Mouse (Mus musculus) midbrain, postnatal 0 days (tissue): Measurements from ENCODE around the gene Whrn. TPM values are rescaled to one million over a fixed set of nuclear protein-coding genes. Genes with fewer than 3 reads are reported as not detected.
A peak's percentile ranks its signal among the peaks of the same experiment; 100 is the strongest.

Experiments used
- ATAC-seq: fragments of 200-750 bp; cut with Nextera tagmentation; 2 replicates; pipeline ENCODE4 v1.8.0; 2017; ENCODE audit warnings: moderate number of reproducible peaks, mild to moderate bottlenecking, moderate TSS enrichment, moderate library complexity; ENCODE audit not compliant: low FRiP score
- DNase-seq: peaks from one replicate; pipeline ENCODE4 v3.0.0-alpha.2; 2015; ENCODE audit warnings: low spot score
- H3K27ac ChIP-seq: fragments of 300-500 bp; sonication (generic); 2 replicates; pipeline ENCODE4 v1.5.1; 2014; ENCODE audit warnings: low read depth, mild to moderate bottlenecking, low read length, mixed read lengths
- H3K27me3 ChIP-seq: fragments of 300-500 bp; sonication (generic); 2 replicates; pipeline ENCODE4 v1.6.1; 2014; ENCODE audit warnings: low read length, control low read depth, mixed read lengths; ENCODE audit not compliant: insufficient read depth
- H3K36me3 ChIP-seq: fragments of 300-500 bp; sonication (generic); 2 replicates; pipeline ENCODE4 v1.6.1; 2014; ENCODE audit warnings: low read length, control low read depth, mixed read lengths; ENCODE audit not compliant: insufficient read depth
- H3K4me1 ChIP-seq: fragments of 300-500 bp; sonication (generic); 2 replicates; pipeline ENCODE4 v1.6.1; 2014; ENCODE audit warnings: mild to moderate bottlenecking, control low read depth, antibody characterized with exemption, low read length, mixed read lengths; ENCODE audit not compliant: insufficient read depth
- H3K4me2 ChIP-seq: fragments of 300-500 bp; sonication (generic); 2 replicates; pipeline ENCODE4 v1.6.1; 2014; ENCODE audit warnings: low read depth, mild to moderate bottlenecking, low read length, mixed read lengths; ENCODE audit not compliant: poor library complexity, severe bottlenecking
- H3K4me3 ChIP-seq: fragments of 300-500 bp; sonication (generic); 2 replicates; pipeline ENCODE4 v1.5.1; 2014; ENCODE audit warnings: low read depth, mild to moderate bottlenecking, low read length, moderate library complexity
- H3K9ac ChIP-seq: fragments of 300-500 bp; sonication (generic); replicated peaks from 2 replicates; pipeline ENCODE4 v1.6.1; 2014; ENCODE audit warnings: mild to moderate bottlenecking, low read length, moderate library complexity, mixed read lengths; ENCODE audit not compliant: poor library complexity, severe bottlenecking
- H3K9me3 ChIP-seq: fragments of 300-500 bp; sonication (generic); 2 replicates; pipeline ENCODE4 v1.6.1; 2016; ENCODE audit warnings: low read length, control low read depth
- CTCF ChIP-seq: IDR thresholded peaks from 2 replicates; pipeline ENCODE4 v1.5.1; 2016; ENCODE audit warnings: antibody characterized with exemption, mild to moderate bottlenecking
- WGBS: fragments of 180-500 bp; shearing (Covaris S2); extraction: QIAGEN DNeasy Blood & Tissue Kit; methylation state at CpG from one replicate; pipeline ENCODE4 v1.1.7; 2014; 5-methylcytosine and 5-hydroxymethylcytosine counted together
- polyA plus RNA-seq: library from polyadenylated mRNA; unstranded; fragments of >200 nt; fragmentation: Nextera tagmentation; extraction: Ambion mirVana; gene quantifications from 2 replicates; pipeline ENCODE4 v1.2.1, GENCODE M21; 2015
- total RNA-seq: library from RNA; depleted of rRNA; stranded (reverse); fragments of >200 nt; gene quantifications from 2 replicates; pipeline ENCODE4 v1.2.3, GENCODE M21; 2014; rRNA removed

Whrn gene
- total and polyA plus RNA-seq, 2 experiments from 2014 or later, result 3.5 to 14.5 TPM

- 71% methylated on average over 1 of the region's 1 CpGs for WGBS
- Histone ChIP-seq H3K27ac (no peak overlapping the region), H3K9me3 (no peaks in the 10 kb centered on the region), H3K4me2 (no peak overlapping the region), H3K36me3 (peaks cover 8% of the 10 kb centered on the region; the same call in 1 of the 2 replicates), H3K9ac (no peak overlapping the region), H3K4me1 (no peaks in the 10 kb centered on the region), H3K4me3 (no peak overlapping the region), H3K27me3 (no peaks in the 10 kb centered on the region)
- ATAC-seq, result peak; percentile 44; the same call in 1 of the 2 replicates
- peak; percentile 67 for DNase-seq
- no peak for TF ChIP-seq CTCF
Measured at GRCm38 (mm10) chr4:63375367-63375766, 120.4 kb downstream of the Whrn start.

- WGBS, result 92% methylated on average over 12 of the region's 12 CpGs
- ATAC-seq (no peak), DNase-seq (no peak)
- no peaks in the 10 kb centered on the region; the same call in 1 of the 2 replicates for H3K36me3 ChIP-seq
- H3K27me3 ChIP-seq, result no peaks in the 10 kb centered on the region
- TF ChIP-seq CTCF, result no peak
- no peak overlapping the region for H3K4me2 ChIP-seq
- no peaks in the 10 kb centered on the region for H3K4me1 ChIP-seq
- H3K27ac ChIP-seq, result no peak overlapping the region
- no peaks in the 10 kb centered on the region for H3K9me3 ChIP-seq
- H3K9ac ChIP-seq, result no peak overlapping the region
- H3K4me3 ChIP-seq, result no peak overlapping the region
Measured at GRCm38 (mm10) chr4:63374331-63374730, 121.5 kb downstream of the Whrn start.

GRCm38 (mm10) chr4:63373404-63373803, 122.4 kb downstream of the Whrn start:
- H3K9me3 ChIP-seq, result no peaks in the 10 kb centered on the region
- H3K4me1 ChIP-seq, result no peaks in the 10 kb centered on the region
- H3K4me2 ChIP-seq, result no peak overlapping the region
- no peak overlapping the region for H3K4me3 ChIP-seq
- over 99% methylated on average over 8 of the region's 8 CpGs for WGBS
- H3K36me3 ChIP-seq, result no peaks in the 10 kb centered on the region
- DNase-seq (no peak), ATAC-seq (no peak)
- H3K27ac ChIP-seq, result no peak overlapping the region
- H3K9ac ChIP-seq, result no peak overlapping the region
- TF ChIP-seq CTCF, result no peak
- no peaks in the 10 kb centered on the region for H3K27me3 ChIP-seq

GRCm38 (mm10) chr4:63371890-63372289, 123.9 kb downstream of the Whrn start:
- ATAC-seq (no peak), DNase-seq (peak; percentile 63)
- 55% methylated on average over 3 of the region's 3 CpGs for WGBS
- H3K36me3 ChIP-seq, result no peaks in the 10 kb centered on the region
- no peak overlapping the region for H3K9ac ChIP-seq
- no peak overlapping the region for H3K4me3 ChIP-seq
- H3K4me2 ChIP-seq, result no peak overlapping the region
- H3K27me3 ChIP-seq, result no peaks in the 10 kb centered on the region
- no peak overlapping the region for H3K27ac ChIP-seq
- peak; percentile 72 for TF ChIP-seq CTCF
- no peaks in the 10 kb centered on the region for H3K4me1 ChIP-seq
- no peaks in the 10 kb centered on the region for H3K9me3 ChIP-seq

- H3K27me3 ChIP-seq, result no peaks in the 10 kb centered on the region
- no peak for ATAC-seq
- no peak for DNase-seq
- H3K4me3 ChIP-seq, result no peak overlapping the region
- no peaks in the 10 kb centered on the region for H3K36me3 ChIP-seq
- H3K9ac ChIP-seq, result no peak overlapping the region
- H3K4me2 ChIP-seq, result no peak overlapping the region
- TF ChIP-seq CTCF, result no peak
- H3K4me1 ChIP-seq, result no peaks in the 10 kb centered on the region
- H3K9me3 ChIP-seq, result no peaks in the 10 kb centered on the region
- H3K27ac ChIP-seq, result no peak overlapping the region
- 36% methylated on average over 7 of the region's 7 CpGs for WGBS
Measured at GRCm38 (mm10) chr4:63370897-63371296, 124.9 kb downstream of the Whrn start.

GRCm38 (mm10) chr4:63368577-63368976, 127.2 kb downstream of the Whrn start:
- Histone ChIP-seq H3K9ac (no peak overlapping the region), H3K36me3 (no peaks in the 10 kb centered on the region), H3K4me1 (no peaks in the 10 kb centered on the region), H3K27ac (no peak overlapping the region), H3K27me3 (no peaks in the 10 kb centered on the region), H3K4me3 (no peak overlapping the region), H3K4me2 (no peak overlapping the region), H3K9me3 (no peaks in the 10 kb centered on the region)
- WGBS, result 15% methylated on average over 4 of the region's 4 CpGs
- TF ChIP-seq CTCF, result peak; percentile 95
- peak; percentile 77 for DNase-seq
- peak; percentile 54 for ATAC-seq

Other genes starting within 250 kb of the Whrn start
- gene Orm1, start 151.4 kb downstream of the Whrn start, total RNA-seq, result not detected in 2 replicates
- gene Orm1, start 151.4 kb downstream of the Whrn start, polyA plus RNA-seq, result not detected in 2 replicates
- gene Orm3, start 139.8 kb downstream of the Whrn start, total RNA-seq, result not detected in 2 replicates
- gene Orm3, start 139.8 kb downstream of the Whrn start, polyA plus RNA-seq, result not detected in 2 replicates
- not detected in 2 replicates for gene Orm2, start 133.5 kb downstream of the Whrn start, total RNA-seq
- not detected in 2 replicates for gene Orm2, start 133.5 kb downstream of the Whrn start, polyA plus RNA-seq
- gene Akna, start 92.6 kb downstream of the Whrn start, total RNA-seq, result 4.4 and 5.3 TPM in 2 replicates
- 1.9 and 2.1 TPM in 2 replicates for gene Akna, start 92.6 kb downstream of the Whrn start, polyA plus RNA-seq
- 142 and 202 TPM in 2 replicates for gene Atp6v1g1, start 48.8 kb upstream of the Whrn start, total RNA-seq
- 356 and 357 TPM in 2 replicates for gene Atp6v1g1, start 48.8 kb upstream of the Whrn start, polyA plus RNA-seq
- gene Tmem268, start 62.8 kb upstream of the Whrn start, total RNA-seq, result 3.2 and 4.8 TPM in 2 replicates
- 4.7 and 5.0 TPM in 2 replicates for gene Tmem268, start 62.8 kb upstream of the Whrn start, polyA plus RNA-seq
- gene Gm11213, start 109.3 kb upstream of the Whrn start, total RNA-seq, result not detected in 2 replicates
- gene Gm11213, start 109.3 kb upstream of the Whrn start, polyA plus RNA-seq, result not detected in 2 replicates
- gene Tex48, start 126.4 kb upstream of the Whrn start, total RNA-seq, result not detected in 2 replicates
- gene Tex48, start 126.4 kb upstream of the Whrn start, polyA plus RNA-seq, result not detected in 2 replicates
- not detected in 2 replicates for gene Gm11214, start 167.4 kb upstream of the Whrn start, total RNA-seq
- not detected in 2 replicates for gene Gm11214, start 167.4 kb upstream of the Whrn start, polyA plus RNA-seq
- not detected in 2 replicates for gene Tnfsf15, start 249.1 kb upstream of the Whrn start, total RNA-seq
- not detected in 2 replicates for gene Tnfsf15, start 249.1 kb upstream of the Whrn start, polyA plus RNA-seq